Mouse (Mus musculus) heart, postnatal 0 days (tissue): Measurements from ENCODE around the gene Hspb9.

Experiments used
- CTCF ChIP-seq: IDR thresholded peaks from 2 replicates; pipeline ENCODE4 v1.5.1; 2016; ENCODE audit warnings: antibody characterized with exemption, control low read depth, low read depth
- EP300 ChIP-seq: IDR thresholded peaks from 2 replicates; pipeline ENCODE4 v1.6.1; 2016; ENCODE audit warnings: antibody characterized with exemption, low read depth

- TF ChIP-seq EP300, result no peak
- no peak for TF ChIP-seq CTCF
Observed at GRCm38 (mm10) chr11:100711783-100712615, 1.7 kb upstream of the Hspb9 start, which contains the start of gene Kat2a.
